Mouse (Mus musculus): Measurements from ENCODE around the gene Dvl1. TPM values are rescaled to one million over a fixed set of nuclear protein-coding genes. Genes with fewer than 3 reads are reported as not detected.

Dvl1 gene
- total and polyA plus RNA-seq, 3 experiments, result 23.9 to 55.1 (median 25.8) TPM

GRCm38 (mm10) chr4:155851368-155851767 lies 4.2 kb downstream of the Dvl1 start:
- no peaks in the 10 kb centered on the region for H3K27me3 ChIP-seq (replicated peaks)
- H3K27ac ChIP-seq (ENCODE audit: insufficient read depth, low read depth), result no peak overlapping the region
- H3K4me3 ChIP-seq (replicated peaks in 1 of 3; ENCODE audit: low read depth in 2 of 3, low read length in 2 of 3, poor library complexity in 1 of 3), result no peak overlapping the region
- no peak for TF ChIP-seq MEF2A (IDR thresholded peaks at IDR 0.05; ENCODE audit: borderline replicate concordance, low read depth, low read length)
- no peak for TF ChIP-seq JUN (IDR thresholded peaks at IDR 0.05; ENCODE audit: insufficient read depth, low read depth, low read length)
- no peak for TF ChIP-seq KAT2A (IDR thresholded peaks at IDR 0.05; ENCODE audit: insufficient replicate concordance, low read length)
- TF ChIP-seq USF2 (conservative IDR thresholded peaks at IDR 0.05; ENCODE audit: low read depth, low read length), result no peak
- no peak for TF ChIP-seq RAD21 (IDR thresholded peaks at IDR 0.05; ENCODE audit: low read depth, low read length)
- TF ChIP-seq SMC3 (IDR thresholded peaks at IDR 0.05; ENCODE audit: low read depth, low read length), result no peak
- TF ChIP-seq MAFK (IDR thresholded peaks at IDR 0.05; ENCODE audit: insufficient replicate concordance, low read length), result no peak
- TF ChIP-seq CTCF (conservative IDR thresholded peaks at IDR 0.05 in 1 of 2, IDR thresholded peaks at IDR 0.05 in 1 of 2; ENCODE audit: low read depth in 2 of 2, low read length in 2 of 2), result no peak
- no peak for TF ChIP-seq MXI1 (IDR thresholded peaks at IDR 0.05; ENCODE audit: low read depth, low read length)
- no peak for TF ChIP-seq ZNF384 (IDR thresholded peaks at IDR 0.05; ENCODE audit: low read depth, low read length)
- TF ChIP-seq TBP (conservative IDR thresholded peaks at IDR 0.05; ENCODE audit: low read depth, low read length), result no peak
- TF ChIP-seq ETS1 (conservative IDR thresholded peaks at IDR 0.05; ENCODE audit: low read depth, low read length), result no peak
- no peak for TF ChIP-seq SIN3A (IDR thresholded peaks at IDR 0.05; ENCODE audit: low read length)
- no peak for TF ChIP-seq JUND (conservative IDR thresholded peaks at IDR 0.05; ENCODE audit: low read depth, low read length)
- TF ChIP-seq CHD1 (IDR thresholded peaks at IDR 0.05; ENCODE audit: low read depth, low read length), result no peak
- TF ChIP-seq ZC3H11A (IDR thresholded peaks at IDR 0.05; ENCODE audit: low read depth, low read length), result no peak
- TF ChIP-seq TCF12 (IDR thresholded peaks at IDR 0.05; ENCODE audit: low read depth, low read length), result no peak
- TF ChIP-seq PAX5 (IDR thresholded peaks at IDR 0.05; ENCODE audit: low read length), result no peak
- no peak for TF ChIP-seq USF1 (IDR thresholded peaks at IDR 0.05; ENCODE audit: low read depth, low read length)
- no peak for DNase-seq (ENCODE audit: extremely low read depth)
- peaks cover 17 to 53% of the 10 kb centered on the region in 2 experiments for H3K4me1 ChIP-seq (ENCODE audit: control insufficient read depth in 1 of 2, insufficient read depth in 2 of 2)
- H3K4me2 ChIP-seq (ENCODE audit: insufficient read depth, low read depth, poor library complexity, severe bottlenecking), result no peak overlapping the region
- in situ Hi-C loops (cut with MboI; ENCODE audit: low pct_ligation_motif_present, low pct_unique_long_range_greater_than_20kb, low sequenced_read_pairs), result no loop called here
- no peaks in the 10 kb centered on the region for H3K9me3 ChIP-seq (replicated peaks; ENCODE audit: low read length)
- H3K36me3 ChIP-seq (replicated peaks in 1 of 2; ENCODE audit: control insufficient read depth in 1 of 2, insufficient read depth in 1 of 2, low read length in 1 of 2), result peaks cover 31 to 56% of the 10 kb centered on the region in 2 experiments
- H3K9ac ChIP-seq (ENCODE audit: insufficient read depth, low read depth), result no peak overlapping the region
- H3K79me2 ChIP-seq (replicated peaks; ENCODE audit: control insufficient read depth, extremely low read depth, insufficient read depth, poor library complexity, severe bottlenecking), result peaks cover 19% of the 10 kb centered on the region
- dilution Hi-C loops (cut with MboI; ENCODE audit: extremely low pct_ligation_motif_present, extremely low pct_unique_long_range_greater_than_20kb, low sequenced_read_pairs), result no loop called here

GRCm38 (mm10) chr4:155851951-155852411 lies 4.8 kb downstream of the Dvl1 start:
- H3K9ac ChIP-seq (ENCODE audit: insufficient read depth, low read depth), result no peak overlapping the region
- H3K36me3 ChIP-seq (replicated peaks in 1 of 2; ENCODE audit: control insufficient read depth in 1 of 2, insufficient read depth in 1 of 2, low read length in 1 of 2), result peaks cover 35 to 63% of the 10 kb centered on the region in 2 experiments
- in situ Hi-C loops (cut with MboI; ENCODE audit: low pct_ligation_motif_present, low pct_unique_long_range_greater_than_20kb, low sequenced_read_pairs), result no loop called here
- no peaks in the 10 kb centered on the region for H3K9me3 ChIP-seq (replicated peaks; ENCODE audit: low read length)
- no peak for DNase-seq (ENCODE audit: extremely low read depth)
- peaks cover 19% of the 10 kb centered on the region for H3K79me2 ChIP-seq (replicated peaks; ENCODE audit: control insufficient read depth, extremely low read depth, insufficient read depth, poor library complexity, severe bottlenecking)
- dilution Hi-C loops (cut with MboI; ENCODE audit: extremely low pct_ligation_motif_present, extremely low pct_unique_long_range_greater_than_20kb, low sequenced_read_pairs), result no loop called here
- H3K4me3 ChIP-seq (replicated peaks in 1 of 3; ENCODE audit: low read depth in 2 of 3, low read length in 2 of 3, poor library complexity in 1 of 3), result no peak overlapping the region
- H3K27me3 ChIP-seq (replicated peaks), result no peaks in the 10 kb centered on the region
- peaks cover 17 to 48% of the 10 kb centered on the region in 2 experiments for H3K4me1 ChIP-seq (ENCODE audit: control insufficient read depth in 1 of 2, insufficient read depth in 2 of 2)
- TF ChIP-seq POLR2A (IDR thresholded peaks at IDR 0.05; ENCODE audit: low read depth, low read length) (no peak), CTCF (conservative IDR thresholded peaks at IDR 0.05 in 1 of 2, IDR thresholded peaks at IDR 0.05 in 1 of 2; ENCODE audit: low read depth in 2 of 2, low read length in 2 of 2) (no peak), GABPA (IDR thresholded peaks at IDR 0.05; ENCODE audit: insufficient replicate concordance, low read depth, low read length) (no peak), NRF1 (IDR thresholded peaks at IDR 0.05; ENCODE audit: low read depth, low read length) (no peak), UBTF (IDR thresholded peaks at IDR 0.05; ENCODE audit: low read depth, low read length) (no peak), BHLHE40 (IDR thresholded peaks at IDR 0.05; ENCODE audit: low read depth, low read length) (no peak), SMC3 (IDR thresholded peaks at IDR 0.05; ENCODE audit: low read depth, low read length) (no peak), IRF4 (IDR thresholded peaks at IDR 0.05; ENCODE audit: low read depth, low read length) (no peak), RCOR1 (conservative IDR thresholded peaks at IDR 0.05; ENCODE audit: low read depth, low read length) (no peak)
- no peak overlapping the region for H3K4me2 ChIP-seq (ENCODE audit: insufficient read depth, low read depth, poor library complexity, severe bottlenecking)
- no peak overlapping the region for H3K27ac ChIP-seq (ENCODE audit: insufficient read depth, low read depth)

All from CH12.LX (cell line).